10 mouse cellular contexts compared by ENCODE assay signal in genomic region chr8:121695585-121696184, GRCm38 (mm10). TPM values are rescaled to one million over a fixed set of nuclear protein-coding genes. Genes with fewer than 3 reads are reported as not detected.
DNase-seq lines count a peak whose midpoint lies in the region; ATAC-seq and TF ChIP-seq lines count a peak whose summit lies in the region.
"Had no signal": no experiment of that assay in that cellular context is flagged by ENCODE, and none has a peak within 500 bp of the region (broad histone marks: within the 10 kb centered on the region; RNA-seq: fewer than 3 reads in every experiment).

No protein-coding gene starts in this region.

- no peak overlapping the region for H3K4me2 ChIP-seq in kidney, embryonic 15.5 days
- H3K4me2 ChIP-seq in lung, postnatal 0 days (replicated peaks; ENCODE audit: low read depth, low read length): no peak overlapping the region
- H3K4me2 ChIP-seq in midbrain, embryonic 16.5 days (ENCODE audit: low read length): no peak overlapping the region

- no peaks in the 10 kb centered on the region for H3K27me3 ChIP-seq in kidney, embryonic 15.5 days
- H3K27me3 ChIP-seq in lung, postnatal 0 days (replicated peaks; ENCODE audit: insufficient read depth, low read length): no peaks in the 10 kb centered on the region
- no peaks in the 10 kb centered on the region for H3K27me3 ChIP-seq in limb, embryonic 10.5 days (ENCODE audit: low read depth, poor library complexity, severe bottlenecking)
- no peaks in the 10 kb centered on the region for H3K27me3 ChIP-seq in midbrain, embryonic 16.5 days (ENCODE audit: control insufficient read depth, insufficient read depth, low read depth, low read length)

- H3K9ac ChIP-seq in kidney, embryonic 15.5 days: no peak overlapping the region
- H3K9ac ChIP-seq in lung, postnatal 0 days (replicated peaks; ENCODE audit: low read depth): no peak overlapping the region
- no peak overlapping the region for H3K9ac ChIP-seq in midbrain, embryonic 16.5 days (ENCODE audit: low read depth, low read length)

- no peak for TF ChIP-seq CTCF in lung, postnatal 0 days (IDR thresholded peaks at IDR 0.05)

- H3K9me3 ChIP-seq in kidney, embryonic 15.5 days (replicated peaks): no peaks in the 10 kb centered on the region
- H3K9me3 ChIP-seq in lung, postnatal 0 days (ENCODE audit: low read length): no peaks in the 10 kb centered on the region
- H3K9me3 ChIP-seq in limb, embryonic 10.5 days (replicated peaks): no peaks in the 10 kb centered on the region
- H3K9me3 ChIP-seq in midbrain, embryonic 16.5 days (replicated peaks; ENCODE audit: control insufficient read depth, low read length, poor library complexity, severe bottlenecking): no peaks in the 10 kb centered on the region

- no peak overlapping the region for H3K4me3 ChIP-seq in kidney, embryonic 15.5 days (replicated peaks)
- H3K4me3 ChIP-seq in lung, postnatal 0 days (ENCODE audit: low read depth, low read length): no peak overlapping the region
- no peak overlapping the region for H3K4me3 ChIP-seq in limb, embryonic 10.5 days
- no peak overlapping the region for H3K4me3 ChIP-seq in midbrain, embryonic 16.5 days (ENCODE audit: low read depth, low read length)
- H3K4me3 ChIP-seq: megakaryocyte, embryonic 14.5 days had no signal

- no peaks in the 10 kb centered on the region for H3K36me3 ChIP-seq in kidney, embryonic 15.5 days
- H3K36me3 ChIP-seq in lung, postnatal 0 days (ENCODE audit: insufficient read depth, low read length): no peaks in the 10 kb centered on the region
- H3K36me3 ChIP-seq in limb, embryonic 10.5 days: no peaks in the 10 kb centered on the region
- H3K36me3 ChIP-seq in midbrain, embryonic 16.5 days (ENCODE audit: control insufficient read depth, insufficient read depth, low read length): no peaks in the 10 kb centered on the region

- ATAC-seq in kidney, embryonic 15.5 days (replicated peaks; ENCODE audit: low FRiP score): no peak
- ATAC-seq in lung, postnatal 0 days: peak; percentile 60
- no peak for ATAC-seq in midbrain, embryonic 16.5 days

- WGBS in kidney, embryonic 15.5 days: 82% methylated on average over 6 of the region's 6 CpGs
- 37% methylated on average over 6 of the region's 6 CpGs for WGBS in lung, postnatal 0 days
- 83% methylated on average over 6 of the region's 6 CpGs for WGBS in limb, embryonic 10.5 days
- 87% methylated on average over 6 of the region's 6 CpGs for WGBS in midbrain, embryonic 16.5 days

- H3K27ac ChIP-seq in kidney, embryonic 15.5 days: no peak overlapping the region
- H3K27ac ChIP-seq in lung, postnatal 0 days (ENCODE audit: low read length): no peak overlapping the region
- H3K27ac ChIP-seq in limb, embryonic 10.5 days: no peak overlapping the region
- no peak overlapping the region for H3K27ac ChIP-seq in midbrain, embryonic 16.5 days (ENCODE audit: low read length)

- H3K4me1 ChIP-seq in kidney, embryonic 15.5 days: peaks cover 15% of the 10 kb centered on the region
- no peaks in the 10 kb centered on the region for H3K4me1 ChIP-seq in lung, postnatal 0 days (ENCODE audit: insufficient read depth, low read depth, low read length)
- peaks cover 20% of the 10 kb centered on the region for H3K4me1 ChIP-seq in limb, embryonic 10.5 days
- H3K4me1 ChIP-seq in midbrain, embryonic 16.5 days (ENCODE audit: control insufficient read depth, insufficient read depth, low read length): peaks cover 16% of the 10 kb centered on the region

- intact Hi-C loops in gastrocnemius, postnatal 36 days (cut with DNase I): no loop called here

- peak; percentile 91 for DNase-seq in kidney, adult 11 months
- DNase-seq in adipocyte (ENCODE audit: low spot score): peak; percentile 93
- DNase-seq in gastrocnemius, postnatal 36 days: peak; percentile 34 to 66
- peak; percentile 79 for DNase-seq in lung, postnatal 0 days (ENCODE audit: low spot score)
- no peak for DNase-seq in limb, embryonic 10.5 days (ENCODE audit: low spot score)
- no peak for DNase-seq in left cerebral cortex, adult 8-10 months (ENCODE audit: low spot score in 2 of 2)
- DNase-seq: right cerebral cortex, postnatal 14 days had no signal

- TF ChIP-seq EP300 in lung, postnatal 0 days (IDR thresholded peaks at IDR 0.05): 0 out of 2 replicates have a peak, but pooled peaks have one; percentile 28

RNA-seq across cellular contexts. Expression of gene Jph3, which starts 33.7 kb away (rescaled TPM):
- polyA plus RNA-seq in kidney, embryonic 15.5 days (2015; fragmentation: Nextera tagmentation; extraction: Ambion mirVana): 0.85 and 1.3 TPM in 2 replicates
- total RNA-seq in gastrocnemius, postnatal 36 days (2021): not detected
- 0.08 and 0.13 TPM in 2 replicates for polyA plus RNA-seq in lung, postnatal 0 days (2015; fragmentation: Nextera tagmentation; extraction: Ambion mirVana)
- 0.65 and 0.69 TPM in 2 replicates for polyA plus RNA-seq in limb, embryonic 10.5 days (2016; fragmentation: Nextera tagmentation; extraction: Ambion mirVana)
- total RNA-seq in left cerebral cortex, adult 8-10 months (2022): 100 to 1,000 TPM; 260 to 302 (median 279) TPM
- 105 and 106 TPM in 2 replicates for polyA plus RNA-seq in midbrain, embryonic 16.5 days (2015; fragmentation: Nextera tagmentation; extraction: Ambion mirVana)

RNA-seq across cellular contexts. Expression of gene Zcchc14, which starts 43.0 kb away (rescaled TPM):
- polyA plus RNA-seq in kidney, embryonic 15.5 days (2015; fragmentation: Nextera tagmentation; extraction: Ambion mirVana): 16.3 and 17.2 TPM in 2 replicates
- 10 to 100 TPM; 14.2 to 17.2 TPM for total RNA-seq in gastrocnemius, postnatal 36 days (2021)
- 11.1 and 14.7 TPM in 2 replicates for polyA plus RNA-seq in lung, postnatal 0 days (2015; fragmentation: Nextera tagmentation; extraction: Ambion mirVana)
- 13.8 and 15.2 TPM in 2 replicates for polyA plus RNA-seq in limb, embryonic 10.5 days (2016; fragmentation: Nextera tagmentation; extraction: Ambion mirVana)
- total RNA-seq in left cerebral cortex, adult 8-10 months (2022): 10 to 100 TPM; 68.6 to 73.0 (median 70.5) TPM
- 23.9 and 28.2 TPM in 2 replicates for polyA plus RNA-seq in midbrain, embryonic 16.5 days (2015; fragmentation: Nextera tagmentation; extraction: Ambion mirVana)

Comparison
In these comparisons a context has a peak if more than half of its experiments do, and no peak if none do; other contexts are left out.
1. DNase-seq: peak in kidney, adult 11 months (single experiment), adipocyte (single experiment), gastrocnemius, postnatal 36 days (2 of 2) and lung, postnatal 0 days (single experiment); none in limb, embryonic 10.5 days (single experiment) and left cerebral cortex, adult 8-10 months (0 of 2).
2. RNA of gene Jph3, which starts 33.7 kb away (polyA plus RNA-seq): 105 to 106 TPM in midbrain, embryonic 16.5 days; 0.85 to 1.3 TPM in kidney, embryonic 15.5 days, 0.65 to 0.69 TPM in limb, embryonic 10.5 days and 0.08 to 0.13 TPM in lung, postnatal 0 days; every median in the first group is over 10 times any median in the second.